Mouse (Mus musculus): ENCODE measurements around the gene Grik2.

GRCm38 (mm10) chr10:49220096-49220495, 568.5 kb downstream of the Grik2 start:
- TF ChIP-seq E2F4 (IDR thresholded peaks at IDR 0.05; ENCODE audit: borderline replicate concordance, low read depth, low read length) (no peak), POLR2A (IDR thresholded peaks at IDR 0.05; ENCODE audit: control insufficient read depth in 1 of 2, insufficient read depth in 1 of 2, low read depth in 1 of 2, low read length in 2 of 2, poor library complexity in 1 of 2) (no peak), POLR2AphosphoS2 (IDR thresholded peaks at IDR 0.05; ENCODE audit: low read length) (no peak)

Data from MEL (cell line).